Mouse (Mus musculus) frontal cortex, postnatal 36 days (tissue): ENCODE data around the gene Arhgef39.
"Not testable (repeated sequence)": the region's sequence is repeated elsewhere in the genome, so short reads cannot be mapped to it uniquely, and the experiment has no call there.

Experiments
- DNase-seq, 2 experiments: peaks; one replicate each; pipeline ENCODE4 v3.0.0; 2022; ENCODE audit warnings: low spot score in 2 of 2

Gene Arhgef39

GRCm38 (mm10) chr4:43507938-43508665, 8.6 kb upstream of the Arhgef39 start:
- no peak for DNase-seq

- DNase-seq: no peak
These were observed 7.2 kb upstream of the Arhgef39 start, which contains the start of gene Car9 for GRCm38 (mm10) chr4:43506536-43507185. Car9 (plus strand) TSS chr4:43506966.

- no peak for DNase-seq
These were observed 6.6 kb upstream of the Arhgef39 start for GRCm38 (mm10) chr4:43506074-43506473.

- no peak for DNase-seq
These were observed 4.8 kb upstream of the Arhgef39 start for GRCm38 (mm10) chr4:43504269-43504668.

GRCm38 (mm10) chr4:43503506-43503905, 4.0 kb upstream of the Arhgef39 start:
- DNase-seq: no peak

GRCm38 (mm10) chr4:43503041-43503440, 3.5 kb upstream of the Arhgef39 start:
- DNase-seq: no peak

- DNase-seq: no peak
These were observed 512 bp downstream of the Arhgef39 start for GRCm38 (mm10) chr4:43498983-43499382.

GRCm38 (mm10) chr4:43497946-43498345, 1.5 kb downstream of the Arhgef39 start:
- DNase-seq: no peak

- DNase-seq: no peak
These were observed 2.1 kb downstream of the Arhgef39 start for GRCm38 (mm10) chr4:43497405-43497804.

- no peak for DNase-seq
These were observed 2.9 kb downstream of the Arhgef39 start for GRCm38 (mm10) chr4:43496587-43496986.

- no peak for DNase-seq
These were observed 5.7 kb downstream of the Arhgef39 start for GRCm38 (mm10) chr4:43493846-43494240.

GRCm38 (mm10) chr4:43493186-43493845, 6.2 kb downstream of the Arhgef39 start:
- peak; percentile 97 for DNase-seq

GRCm38 (mm10) chr4:43492821-43493185, 6.7 kb downstream of the Arhgef39 start, which contains the start of gene Ccdc107:
Ccdc107 (plus strand) TSS chr4:43492900.
- DNase-seq: peak; percentile 93 to 95

GRCm38 (mm10) chr4:43492101-43492820, 7.2 kb downstream of the Arhgef39 start:
- no peak for DNase-seq

GRCm38 (mm10) chr4:43490801-43491200, 8.7 kb downstream of the Arhgef39 start:
- no peak for DNase-seq

- DNase-seq: no peak
These were observed 9.9 kb downstream of the Arhgef39 start for GRCm38 (mm10) chr4:43489611-43490010.

- DNase-seq: not testable (repeated sequence)
These were observed 13.8 kb downstream of the Arhgef39 start for GRCm38 (mm10) chr4:43485666-43486065.

- DNase-seq: no peak
These were observed 15.9 kb downstream of the Arhgef39 start, which contains the start of gene Sit1 for GRCm38 (mm10) chr4:43483535-43484091. Sit1 (minus strand) TSS chr4:43483734.

GRCm38 (mm10) chr4:43482591-43482990, 16.9 kb downstream of the Arhgef39 start:
- DNase-seq: no peak

- DNase-seq: no peak
These were observed 17.5 kb downstream of the Arhgef39 start for GRCm38 (mm10) chr4:43481894-43482456.

- no peak for DNase-seq
These were observed 18.5 kb downstream of the Arhgef39 start for GRCm38 (mm10) chr4:43480985-43481384.
